Mouse (Mus musculus): Measurements from ENCODE around the gene Neto2. TPM values are rescaled to one million over a fixed set of nuclear protein-coding genes. Genes with fewer than 3 reads are reported as not detected.

Neto2 gene
- 21.3 and 24.8 TPM in 2 replicates for polyA plus RNA-seq (2014; fragmentation: Nextera tagmentation; extraction: Ambion mirVana)

DNA sequence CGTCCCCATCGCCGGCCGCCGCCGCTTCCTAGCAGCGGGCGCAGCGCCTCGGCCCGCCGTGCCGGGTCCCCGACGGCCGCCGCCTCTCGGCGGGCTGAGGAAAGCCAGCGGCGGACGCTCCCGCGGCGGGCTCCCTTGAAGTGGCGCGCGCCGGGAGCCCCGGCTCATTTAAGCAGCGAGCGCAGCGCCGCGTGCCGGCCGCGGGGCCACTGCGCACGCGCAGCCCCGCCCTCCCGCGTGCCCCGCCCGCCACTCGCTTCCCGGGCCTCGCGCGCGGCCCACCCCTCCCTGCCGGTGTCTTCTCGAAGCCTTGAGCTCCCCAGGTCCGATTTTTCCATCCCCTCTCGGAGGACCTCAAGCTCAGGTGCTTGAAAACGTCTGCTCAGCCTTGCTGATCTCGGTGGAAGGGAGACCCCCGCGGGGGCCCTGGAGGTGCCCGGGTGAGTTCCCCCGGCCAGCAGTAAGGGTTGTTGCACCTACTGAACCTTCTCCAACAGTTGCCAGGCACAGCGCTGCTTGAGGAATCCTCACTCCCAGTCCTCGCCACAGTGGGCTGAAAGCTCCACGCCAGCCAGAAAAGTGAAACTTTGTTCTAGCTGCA is at the start of gene Neto2:
Neto2 (minus strand) TSS at position 174 of the 601 bp plus-strand sequence.
- peak; percentile 90 for ATAC-seq (replicated peaks; ENCODE audit: insufficient number of reproducible peaks, low FRiP score, low TSS enrichment, low read depth)
- Histone ChIP-seq H3K4me2 (ENCODE audit: low read depth, low read length) (peak within 1 kb of the TSS; percentile 82), H3K9me3 (replicated peaks; ENCODE audit: control insufficient read depth, low read length) (no peaks in the 10 kb centered on the region), H3K36me3 (replicated peaks; ENCODE audit: control insufficient read depth, insufficient read depth, low read depth, low read length) (no peaks in the 10 kb centered on the region), H3K27me3 (ENCODE audit: control insufficient read depth, insufficient read depth, low read length) (peaks cover 3% of the 10 kb centered on the region; the same call in 1 of the 2 replicates), H3K27ac (replicated peaks; ENCODE audit: low read depth, low read length) (peak within 1 kb of the TSS; percentile 91), H3K4me3 (ENCODE audit: low read depth, low read length) (peak within 1 kb of the TSS; percentile 61), H3K4me1 (ENCODE audit: control insufficient read depth, insufficient read depth, low read length) (no peaks in the 10 kb centered on the region), H3K9ac (replicated peaks; ENCODE audit: low read length) (peak within 1 kb of the TSS; percentile 93)
- WGBS: 10% methylated on average over 37 of the region's 65 CpGs
- DNase-seq (ENCODE audit: low spot score): peak; percentile 87

GRCm38 (mm10) chr8:85745053-85745452 is 44.3 kb upstream of the Neto2 start:
- DNase-seq (ENCODE audit: low spot score) (no peak), ATAC-seq (replicated peaks; ENCODE audit: insufficient number of reproducible peaks, low FRiP score, low TSS enrichment, low read depth) (no peak)
- Histone ChIP-seq H3K9me3 (replicated peaks; ENCODE audit: control insufficient read depth, low read length) (no peaks in the 10 kb centered on the region), H3K27ac (replicated peaks; ENCODE audit: low read depth, low read length) (no peak overlapping the region), H3K36me3 (replicated peaks; ENCODE audit: control insufficient read depth, insufficient read depth, low read depth, low read length) (no peaks in the 10 kb centered on the region), H3K4me3 (ENCODE audit: low read depth, low read length) (no peak overlapping the region), H3K9ac (replicated peaks; ENCODE audit: low read length) (no peak overlapping the region), H3K27me3 (ENCODE audit: control insufficient read depth, insufficient read depth, low read length) (no peaks in the 10 kb centered on the region), H3K4me2 (ENCODE audit: low read depth, low read length) (no peak overlapping the region), H3K4me1 (ENCODE audit: control insufficient read depth, insufficient read depth, low read length) (no peaks in the 10 kb centered on the region)
- 93% methylated on average over 2 of the region's 2 CpGs for WGBS

GRCm38 (mm10) chr8:85730545-85730944 is 29.8 kb upstream of the Neto2 start:
- no peaks in the 10 kb centered on the region for H3K9me3 ChIP-seq (replicated peaks; ENCODE audit: control insufficient read depth, low read length)
- no peak overlapping the region for H3K27ac ChIP-seq (replicated peaks; ENCODE audit: low read depth, low read length)
- no peaks in the 10 kb centered on the region for H3K4me1 ChIP-seq (ENCODE audit: control insufficient read depth, insufficient read depth, low read length)
- ATAC-seq (replicated peaks; ENCODE audit: insufficient number of reproducible peaks, low FRiP score, low TSS enrichment, low read depth): no peak
- no peaks in the 10 kb centered on the region; the same call in 1 of the 2 replicates for H3K36me3 ChIP-seq (replicated peaks; ENCODE audit: control insufficient read depth, insufficient read depth, low read depth, low read length)
- H3K27me3 ChIP-seq (ENCODE audit: control insufficient read depth, insufficient read depth, low read length): no peaks in the 10 kb centered on the region
- no peak overlapping the region for H3K4me2 ChIP-seq (ENCODE audit: low read depth, low read length)
- no peak overlapping the region for H3K9ac ChIP-seq (replicated peaks; ENCODE audit: low read length)
- no peak for DNase-seq (ENCODE audit: low spot score)
- WGBS: 93% methylated on average over 3 of the region's 3 CpGs
- no peak overlapping the region for H3K4me3 ChIP-seq (ENCODE audit: low read depth, low read length)

- Histone ChIP-seq H3K27ac (replicated peaks; ENCODE audit: low read depth, low read length) (no peak overlapping the region), H3K4me1 (ENCODE audit: control insufficient read depth, insufficient read depth, low read length) (no peaks in the 10 kb centered on the region), H3K9me3 (replicated peaks; ENCODE audit: control insufficient read depth, low read length) (no peaks in the 10 kb centered on the region), H3K9ac (replicated peaks; ENCODE audit: low read length) (no peak overlapping the region), H3K36me3 (replicated peaks; ENCODE audit: control insufficient read depth, insufficient read depth, low read depth, low read length) (no peaks in the 10 kb centered on the region), H3K4me3 (ENCODE audit: low read depth, low read length) (no peak overlapping the region), H3K27me3 (ENCODE audit: control insufficient read depth, insufficient read depth, low read length) (no peaks in the 10 kb centered on the region), H3K4me2 (ENCODE audit: low read depth, low read length) (no peak overlapping the region)
- no peak for DNase-seq (ENCODE audit: low spot score)
- 90% methylated on average over 5 of the region's 5 CpGs for WGBS
- no peak for ATAC-seq (replicated peaks; ENCODE audit: insufficient number of reproducible peaks, low FRiP score, low TSS enrichment, low read depth)
These were observed 16.5 kb upstream of the Neto2 start for GRCm38 (mm10) chr8:85717271-85717670.

- no peak overlapping the region for H3K4me3 ChIP-seq (ENCODE audit: low read depth, low read length)
- no peaks in the 10 kb centered on the region for H3K4me1 ChIP-seq (ENCODE audit: control insufficient read depth, insufficient read depth, low read length)
- H3K27ac ChIP-seq (replicated peaks; ENCODE audit: low read depth, low read length): no peak overlapping the region
- no peaks in the 10 kb centered on the region for H3K36me3 ChIP-seq (replicated peaks; ENCODE audit: control insufficient read depth, insufficient read depth, low read depth, low read length)
- H3K9me3 ChIP-seq (replicated peaks; ENCODE audit: control insufficient read depth, low read length): no peaks in the 10 kb centered on the region
- DNase-seq (ENCODE audit: low spot score) (no peak), ATAC-seq (replicated peaks; ENCODE audit: insufficient number of reproducible peaks, low FRiP score, low TSS enrichment, low read depth) (no peak)
- H3K27me3 ChIP-seq (ENCODE audit: control insufficient read depth, insufficient read depth, low read length): no peaks in the 10 kb centered on the region
- no peak overlapping the region for H3K4me2 ChIP-seq (ENCODE audit: low read depth, low read length)
- no peak overlapping the region for H3K9ac ChIP-seq (replicated peaks; ENCODE audit: low read length)
- WGBS: 86% methylated on average over 4 of the region's 4 CpGs
These were observed 16.0 kb upstream of the Neto2 start for GRCm38 (mm10) chr8:85716696-85717095.

DNA sequence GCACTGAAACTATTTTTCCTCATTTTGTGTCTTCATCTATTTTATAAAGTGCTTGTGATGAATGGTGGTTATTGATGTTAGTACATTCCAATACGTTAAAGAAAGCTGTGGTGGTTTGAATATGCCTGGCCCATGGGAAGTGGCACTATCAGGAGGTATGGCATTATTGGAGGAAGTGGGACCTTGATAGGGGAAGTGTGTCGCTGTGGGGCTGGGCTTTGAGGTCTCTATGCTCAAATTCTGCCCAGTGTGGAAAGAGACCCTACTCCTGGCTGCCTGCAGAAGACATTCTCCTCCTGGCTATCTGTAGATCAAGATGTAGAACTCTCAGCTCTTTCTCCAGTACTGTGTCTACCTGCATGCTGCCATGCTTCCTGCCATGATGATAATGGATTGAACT is 6.3 kb upstream of the Neto2 start:
- Histone ChIP-seq H3K27me3 (ENCODE audit: control insufficient read depth, insufficient read depth, low read length) (no peaks in the 10 kb centered on the region; the same call in 1 of the 2 replicates), H3K4me2 (ENCODE audit: low read depth, low read length) (no peak overlapping the region), H3K4me3 (ENCODE audit: low read depth, low read length) (no peak overlapping the region), H3K36me3 (replicated peaks; ENCODE audit: control insufficient read depth, insufficient read depth, low read depth, low read length) (no peaks in the 10 kb centered on the region), H3K27ac (replicated peaks; ENCODE audit: low read depth, low read length) (no peak overlapping the region), H3K9ac (replicated peaks; ENCODE audit: low read length) (no peak overlapping the region), H3K9me3 (replicated peaks; ENCODE audit: control insufficient read depth, low read length) (no peaks in the 10 kb centered on the region), H3K4me1 (ENCODE audit: control insufficient read depth, insufficient read depth, low read length) (no peaks in the 10 kb centered on the region)
- ATAC-seq (replicated peaks; ENCODE audit: insufficient number of reproducible peaks, low FRiP score, low TSS enrichment, low read depth) (no peak), DNase-seq (ENCODE audit: low spot score) (no peak)
- WGBS: 71% methylated on average over 2 of the region's 2 CpGs

DNA sequence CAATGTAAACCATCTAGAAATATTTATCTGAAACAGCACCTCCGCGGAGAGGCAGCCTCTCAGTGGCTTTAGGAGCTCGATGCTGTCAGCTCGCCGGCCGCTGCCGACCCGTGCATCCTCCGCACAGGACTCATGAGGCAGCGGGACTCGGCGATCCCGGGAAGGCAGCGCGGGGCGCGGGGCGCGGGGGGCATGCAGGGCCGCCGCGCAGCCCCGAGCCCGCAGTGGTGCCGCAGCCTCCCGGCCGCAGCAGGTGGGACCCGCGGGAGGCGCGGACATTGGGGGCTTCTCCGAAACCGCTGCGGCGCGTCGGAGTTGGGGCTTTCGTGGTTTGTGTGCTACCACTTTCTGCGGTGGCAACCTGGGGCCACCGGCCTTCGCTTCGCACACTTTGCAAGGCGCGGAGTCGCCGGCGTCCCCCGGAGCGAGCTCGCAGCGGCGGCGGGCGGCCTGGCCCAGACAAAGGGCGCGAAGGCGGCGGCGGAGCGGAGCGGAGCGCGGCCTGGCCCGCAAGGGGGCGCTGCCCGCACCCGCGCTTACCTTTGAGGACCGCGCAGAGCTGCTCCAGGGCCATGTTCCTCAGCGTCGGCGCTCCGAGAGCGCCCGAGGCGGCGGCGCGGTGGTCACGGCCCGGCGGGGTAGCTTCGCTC is 498 bp downstream of the Neto2 start:
- DNase-seq (ENCODE audit: low spot score): peak; percentile 89
- under 1% methylated on average over 70 of the region's 84 CpGs for WGBS
- H3K9me3 ChIP-seq (replicated peaks; ENCODE audit: control insufficient read depth, low read length): no peaks in the 10 kb centered on the region

DNA sequence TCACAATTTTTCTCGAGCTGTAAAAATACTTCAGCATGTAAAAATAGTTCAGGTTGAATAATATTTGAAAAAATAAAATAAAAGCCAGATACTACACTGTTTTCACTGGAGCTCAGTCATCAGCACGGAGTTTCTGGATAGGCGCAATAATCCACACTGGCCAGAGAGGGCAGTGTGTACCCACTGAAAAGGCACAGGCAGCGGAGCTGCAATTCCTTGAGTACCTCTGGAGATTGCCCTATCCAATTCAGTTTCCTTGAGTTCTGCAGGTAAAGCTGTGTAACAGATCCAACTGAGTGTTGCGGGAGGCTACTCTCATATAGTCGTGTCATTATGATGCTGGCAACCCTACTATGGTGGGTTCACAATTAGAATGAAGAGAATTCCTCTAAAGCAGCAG is 1.7 kb downstream of the Neto2 start:
- Histone ChIP-seq H3K9ac (replicated peaks; ENCODE audit: low read length) (no peak overlapping the region), H3K4me1 (ENCODE audit: control insufficient read depth, insufficient read depth, low read length) (no peaks in the 10 kb centered on the region), H3K36me3 (replicated peaks; ENCODE audit: control insufficient read depth, insufficient read depth, low read depth, low read length) (no peaks in the 10 kb centered on the region), H3K27me3 (ENCODE audit: control insufficient read depth, insufficient read depth, low read length) (peaks cover 3% of the 10 kb centered on the region; the same call in 1 of the 2 replicates), H3K4me2 (ENCODE audit: low read depth, low read length) (peak overlapping the region; percentile 23; the same call in 1 of the 2 replicates), H3K4me3 (ENCODE audit: low read depth, low read length) (no peak overlapping the region), H3K9me3 (replicated peaks; ENCODE audit: control insufficient read depth, low read length) (no peaks in the 10 kb centered on the region), H3K27ac (replicated peaks; ENCODE audit: low read depth, low read length) (no peak overlapping the region)
- 0 out of 2 replicates have a peak, but pooled peaks have one; percentile 26 for ATAC-seq (replicated peaks; ENCODE audit: insufficient number of reproducible peaks, low FRiP score, low TSS enrichment, low read depth)
- DNase-seq (ENCODE audit: low spot score): peak; percentile 88
- WGBS: 2% methylated on average over 6 of the region's 6 CpGs

More for the DNA sequence above, 498 bp downstream of the Neto2 start:
- H3K4me1 ChIP-seq (ENCODE audit: control insufficient read depth, insufficient read depth, low read length): no peaks in the 10 kb centered on the region
- ATAC-seq (replicated peaks; ENCODE audit: insufficient number of reproducible peaks, low FRiP score, low TSS enrichment, low read depth): peak; percentile 98
- no peaks in the 10 kb centered on the region for H3K36me3 ChIP-seq (replicated peaks; ENCODE audit: control insufficient read depth, insufficient read depth, low read depth, low read length)
- peak overlapping the region; percentile 93 for H3K9ac ChIP-seq (replicated peaks; ENCODE audit: low read length)
- H3K4me3 ChIP-seq (ENCODE audit: low read depth, low read length): peak overlapping the region; percentile 61
- H3K4me2 ChIP-seq (ENCODE audit: low read depth, low read length): peak overlapping the region; percentile 82
- H3K27ac ChIP-seq (replicated peaks; ENCODE audit: low read depth, low read length): peak overlapping the region; percentile 91
- peaks cover 3% of the 10 kb centered on the region; the same call in 1 of the 2 replicates for H3K27me3 ChIP-seq (ENCODE audit: control insufficient read depth, insufficient read depth, low read length)
